Mouse (Mus musculus) liver, adult (tissue): ENCODE data around the gene Lonrf2.

ENCODE experiments used
- GATA4 ChIP-seq: IDR thresholded peaks from 2 replicates; pipeline ENCODE4 v1.6.1; 2014; ENCODE audit warnings: mild to moderate bottlenecking, low read length; ENCODE audit not compliant: insufficient replicate concordance

Gene Lonrf2

DNA sequence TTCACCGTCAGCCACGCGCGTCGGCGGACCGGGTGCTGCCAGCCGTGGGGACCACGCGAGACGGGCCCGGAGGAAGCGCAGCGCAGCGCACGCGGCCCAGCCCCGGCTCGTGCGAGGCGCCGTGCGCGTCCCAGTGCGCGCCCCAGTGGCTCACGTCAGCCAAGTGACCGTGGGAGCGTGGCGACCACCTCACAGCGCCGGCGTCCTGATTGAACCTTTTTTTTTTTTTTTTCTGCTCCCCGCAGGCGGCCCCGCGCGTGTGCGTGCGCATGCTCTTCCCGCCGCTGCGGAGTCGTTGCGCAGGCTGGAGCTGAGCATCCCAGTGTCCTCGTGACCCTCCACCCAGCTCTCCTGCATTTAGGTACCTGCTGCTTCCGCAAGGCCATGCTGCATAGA lies at the start of gene Lonrf2:
Lonrf2 (minus strand) TSS at position 235 of the 396 bp plus-strand sequence.
- TF ChIP-seq GATA4: no peak

DNA sequence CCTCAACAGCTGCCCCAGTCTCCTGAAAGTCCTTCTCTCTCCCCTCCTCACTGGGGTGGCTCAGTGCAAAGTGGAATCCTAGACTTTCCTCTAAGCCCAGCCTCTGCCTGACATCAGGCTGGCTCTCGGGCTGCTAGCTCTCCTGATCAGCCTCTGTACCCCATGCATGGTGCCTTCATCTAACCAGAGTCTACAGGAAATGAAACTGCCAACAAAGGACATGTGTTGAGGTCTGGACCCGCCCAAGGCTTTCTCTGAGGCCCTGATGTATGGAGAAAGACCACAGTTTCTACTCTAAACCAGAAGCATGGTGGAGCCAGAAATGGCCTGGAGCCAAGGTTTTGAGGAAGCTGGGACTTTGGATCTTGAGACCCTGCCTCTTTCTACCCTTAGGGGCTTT lies 49.4 kb upstream of the Lonrf2 start:
- no peak for TF ChIP-seq GATA4

DNA sequence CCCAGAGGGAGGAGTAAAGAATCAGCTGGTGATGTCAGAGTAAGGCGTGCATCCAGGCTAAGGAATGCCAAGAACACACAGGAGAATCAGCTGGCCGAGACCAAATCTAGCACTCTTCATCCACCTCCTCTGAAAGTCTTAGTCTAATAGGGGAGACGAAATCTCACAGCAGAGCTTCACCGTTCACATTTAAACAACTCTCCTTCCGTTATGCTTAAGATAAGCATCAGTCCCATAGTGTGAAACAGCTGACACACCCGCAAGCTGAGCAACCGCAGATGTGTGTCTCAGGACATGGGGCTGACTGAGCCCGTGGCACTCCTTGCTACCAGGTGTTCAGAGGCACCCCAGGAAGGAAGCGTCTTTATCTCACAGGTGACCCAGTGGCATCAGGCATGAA lies 47.3 kb upstream of the Lonrf2 start:
- TF ChIP-seq GATA4: no peak

DNA sequence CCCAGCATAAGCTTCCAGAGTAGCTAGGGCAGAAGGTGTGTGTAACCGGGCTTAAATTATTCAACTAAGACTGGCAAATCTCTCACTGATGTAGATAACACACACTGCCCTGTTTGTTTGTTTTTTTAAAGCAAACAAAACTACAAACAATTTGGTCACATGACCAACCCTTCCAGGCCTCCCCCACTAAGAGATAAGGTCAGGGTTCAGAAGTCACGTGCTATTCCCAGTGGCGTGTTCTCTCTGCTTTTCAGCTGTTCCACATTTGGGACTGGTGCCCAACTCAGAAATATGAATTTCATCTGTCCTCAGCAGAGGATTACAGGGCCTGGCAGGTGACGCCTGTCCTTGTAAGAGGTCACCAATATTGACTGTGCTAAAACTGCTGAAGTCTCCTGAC lies 46.2 kb upstream of the Lonrf2 start:
- no peak for TF ChIP-seq GATA4

DNA sequence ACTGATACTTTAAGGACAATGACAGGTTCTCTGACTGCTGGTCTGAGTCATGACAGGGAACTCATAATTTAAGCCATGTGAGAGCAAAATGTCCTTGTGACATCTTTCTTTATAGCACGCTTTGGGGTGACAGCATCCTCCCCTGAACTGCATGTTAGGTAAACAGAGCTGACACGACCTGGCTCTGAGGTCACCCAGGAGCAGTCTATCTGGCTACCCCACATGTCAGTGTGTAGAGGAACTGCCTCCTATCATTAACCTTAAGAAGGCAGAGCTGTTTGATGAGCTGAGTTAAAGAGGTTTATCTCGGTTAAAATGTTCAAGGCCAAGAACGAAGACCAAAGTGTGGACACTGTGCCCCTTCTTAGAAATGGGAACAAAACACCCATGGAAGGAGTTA lies 44.9 kb upstream of the Lonrf2 start:
- TF ChIP-seq GATA4: no peak

DNA sequence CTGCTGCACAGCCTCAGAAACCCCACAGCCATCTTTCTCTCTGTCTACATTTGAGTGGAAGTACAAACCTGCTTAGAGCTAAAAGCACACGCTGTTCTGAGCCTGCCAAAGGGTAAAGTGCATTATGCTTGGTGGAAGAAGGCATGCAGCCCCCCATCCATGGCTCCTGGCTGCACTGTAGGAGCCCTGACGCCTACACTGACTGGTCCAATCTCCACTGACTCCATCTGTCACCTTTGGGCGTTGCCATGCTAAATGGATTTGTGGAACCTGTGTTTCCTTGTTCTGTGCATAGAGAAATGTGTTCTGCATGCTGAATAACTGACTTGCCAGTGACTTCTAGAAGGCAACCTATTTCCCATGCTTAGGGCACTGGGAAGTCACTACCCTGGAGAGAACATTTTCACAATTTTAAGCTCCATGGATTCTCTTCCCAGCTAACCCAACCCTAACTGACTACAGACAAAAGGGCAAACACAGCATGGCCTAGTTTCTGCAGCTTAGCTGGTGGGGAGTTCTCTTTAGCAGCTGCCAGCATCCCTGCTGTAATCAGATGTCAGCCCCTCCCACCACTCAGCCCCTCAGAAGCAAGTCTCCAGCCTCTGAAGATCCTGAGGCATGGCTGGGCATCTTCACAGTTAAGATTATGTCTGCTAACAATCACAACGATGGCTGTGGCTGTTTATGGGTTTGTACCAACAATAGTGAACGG lies 40.3 kb upstream of the Lonrf2 start:
- no peak for TF ChIP-seq GATA4

DNA sequence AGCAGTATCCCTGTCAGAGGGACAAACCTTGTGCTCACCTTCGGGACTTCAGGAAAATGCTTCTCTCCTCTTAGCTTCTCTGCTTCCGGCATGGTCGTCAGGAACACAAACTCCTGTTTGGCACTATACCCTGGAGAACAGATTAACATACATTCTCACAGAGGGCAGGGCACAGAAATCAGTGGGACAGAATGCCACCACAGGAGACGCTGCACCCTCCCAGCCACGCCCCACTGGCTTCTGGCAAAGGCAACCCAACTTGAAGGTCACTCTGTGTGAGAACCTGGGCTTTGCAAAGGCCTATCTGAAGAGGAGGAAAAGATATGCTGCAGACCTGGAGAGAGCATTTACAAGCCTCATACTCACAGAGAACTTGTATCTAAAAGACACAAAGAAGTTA lies 37.4 kb upstream of the Lonrf2 start:
- no peak for TF ChIP-seq GATA4

DNA sequence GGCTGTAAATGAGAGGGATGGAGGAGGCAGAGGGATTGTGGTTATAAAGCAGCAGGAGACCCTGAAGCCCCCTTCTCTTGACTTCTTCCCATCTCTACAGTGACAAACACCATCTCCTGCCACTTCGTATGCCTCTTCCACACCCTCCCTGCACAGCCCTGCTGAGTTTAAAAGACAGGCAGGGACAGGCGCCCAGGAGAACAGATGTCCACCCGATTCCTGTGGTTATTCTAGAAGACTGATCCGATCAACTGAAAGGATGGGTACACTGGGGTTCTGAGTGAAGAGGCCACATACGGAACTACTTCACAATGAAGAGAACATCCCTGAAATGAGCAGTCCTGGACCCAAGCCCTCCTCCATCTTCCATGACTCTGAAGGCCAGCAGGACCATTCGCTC lies 35.3 kb upstream of the Lonrf2 start:
- TF ChIP-seq GATA4: no peak

DNA sequence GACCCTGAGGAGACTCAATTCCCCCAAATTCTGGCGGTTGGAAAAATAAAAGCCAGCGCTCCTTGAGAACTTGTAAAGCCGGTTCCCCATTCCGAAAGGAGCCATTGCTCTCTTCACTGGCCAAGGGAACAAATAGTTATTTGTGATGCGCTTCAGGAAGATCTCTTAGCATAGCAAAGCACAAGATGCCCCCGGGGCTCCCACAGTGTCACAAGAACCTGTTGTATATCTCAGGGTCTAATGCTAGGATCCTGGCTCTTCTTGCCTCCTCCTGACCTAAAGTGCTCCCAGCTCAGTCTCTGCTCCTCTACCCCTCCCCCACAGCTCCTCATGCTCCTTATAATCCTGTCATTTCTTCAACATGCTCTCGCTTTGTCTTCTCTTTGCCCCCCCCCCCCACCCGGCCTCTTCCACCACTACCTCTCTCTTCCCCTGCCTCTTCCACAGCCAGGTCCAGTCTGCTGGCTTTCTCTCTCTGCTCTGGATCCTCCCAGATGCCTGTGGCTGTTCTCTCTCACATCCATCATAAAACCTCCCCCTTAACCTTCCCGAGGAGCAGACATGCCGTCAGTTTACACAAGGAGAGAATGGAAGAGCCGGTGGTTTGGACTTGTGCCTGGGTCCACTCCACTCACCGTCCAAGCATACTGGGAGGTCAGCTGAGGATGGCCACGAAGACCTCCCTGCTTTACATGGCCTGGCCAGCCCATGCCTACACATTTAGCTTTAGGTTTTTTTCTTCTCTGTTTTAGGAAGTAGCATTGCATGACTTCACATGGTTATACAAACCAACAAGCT lies 33.1 kb upstream of the Lonrf2 start:
- no peak for TF ChIP-seq GATA4

DNA sequence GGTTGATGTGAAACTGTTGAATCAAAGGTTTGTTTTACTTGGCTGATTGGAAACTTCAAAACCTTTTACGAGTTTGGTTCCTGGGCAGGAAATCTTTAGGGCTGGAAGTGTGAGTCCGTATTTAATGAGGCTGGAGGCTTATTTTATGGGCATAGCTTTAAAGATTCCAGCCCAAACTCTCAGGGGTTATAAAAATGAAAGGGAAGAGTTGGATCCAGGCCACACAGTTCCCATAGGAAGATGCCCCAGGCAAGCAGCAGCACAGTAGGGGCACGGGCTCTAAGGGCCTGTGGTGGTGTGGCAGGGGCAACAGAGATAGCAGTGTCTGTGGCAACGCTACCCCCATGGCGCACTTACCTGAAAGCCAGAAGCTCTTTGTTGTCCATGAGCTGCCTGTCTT lies 29.7 kb upstream of the Lonrf2 start:
- TF ChIP-seq GATA4: no peak

DNA sequence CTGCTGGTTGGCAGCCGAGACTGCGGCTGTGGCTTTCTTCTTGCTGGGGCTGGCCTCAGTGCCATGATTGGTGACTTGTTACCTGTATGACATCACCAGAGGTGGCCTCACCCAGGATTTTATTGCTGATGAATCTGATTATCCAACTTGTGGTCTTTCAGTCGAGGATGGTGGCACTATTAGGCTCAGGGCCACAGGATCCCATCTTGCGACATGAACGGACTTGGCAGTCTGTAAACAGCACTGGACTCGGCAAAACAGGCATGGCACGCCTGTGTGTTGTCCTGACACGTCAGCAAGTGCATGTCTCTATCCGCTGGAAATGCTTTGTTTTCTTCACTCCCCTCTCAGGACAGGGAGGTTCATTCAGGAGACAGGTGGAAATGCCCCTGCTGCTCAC lies 27.8 kb upstream of the Lonrf2 start:
- TF ChIP-seq GATA4: no peak

DNA sequence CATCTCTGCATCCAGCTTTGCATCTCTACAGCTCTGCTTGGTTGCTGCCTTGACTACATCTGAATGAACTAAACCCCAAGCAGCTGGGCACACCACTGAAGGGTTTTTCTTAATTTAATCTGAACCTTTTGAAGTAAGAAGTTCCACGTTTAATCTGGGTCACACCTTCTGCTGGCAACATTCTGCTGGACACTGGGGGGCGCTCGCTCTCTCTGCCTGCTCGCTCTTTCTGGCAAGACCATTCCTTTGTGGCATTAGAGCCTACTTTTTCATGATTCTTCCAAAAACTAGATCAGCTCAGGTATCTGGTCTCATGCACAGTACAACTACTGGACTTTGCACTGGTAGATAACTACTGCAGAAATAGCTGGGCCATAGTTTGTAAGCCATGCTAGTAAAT lies 25.7 kb upstream of the Lonrf2 start:
- TF ChIP-seq GATA4: no peak

DNA sequence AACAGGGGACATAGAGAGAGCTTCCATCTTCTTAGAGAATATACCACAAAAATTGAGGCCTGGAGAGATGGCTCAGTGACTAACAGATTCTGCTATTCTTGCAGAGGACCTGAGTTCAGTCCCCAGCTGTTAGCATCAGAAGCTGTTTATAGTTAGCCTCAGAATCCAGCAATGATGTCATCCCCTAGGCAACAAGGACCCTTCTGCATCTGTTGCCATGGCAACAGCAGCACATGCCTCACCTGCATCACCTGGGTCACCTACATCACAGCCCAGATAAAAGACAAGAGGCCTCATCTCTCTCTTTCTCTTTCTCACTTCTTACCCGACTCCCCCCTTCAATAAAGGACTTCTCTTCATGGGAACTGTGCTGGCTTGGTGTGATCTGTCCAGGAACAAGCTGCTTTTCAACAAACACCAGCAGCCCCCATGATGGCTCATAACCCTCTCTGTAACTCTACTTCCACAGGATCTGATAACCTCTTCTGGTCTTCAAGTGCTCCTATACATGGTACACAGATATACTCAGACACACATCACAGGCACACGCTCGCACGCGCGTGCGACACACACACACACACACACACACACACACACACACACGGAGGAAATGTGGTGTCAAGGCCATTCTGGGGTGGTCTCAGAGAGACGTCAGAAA lies 24.5 kb upstream of the Lonrf2 start:
- TF ChIP-seq GATA4: no peak

DNA sequence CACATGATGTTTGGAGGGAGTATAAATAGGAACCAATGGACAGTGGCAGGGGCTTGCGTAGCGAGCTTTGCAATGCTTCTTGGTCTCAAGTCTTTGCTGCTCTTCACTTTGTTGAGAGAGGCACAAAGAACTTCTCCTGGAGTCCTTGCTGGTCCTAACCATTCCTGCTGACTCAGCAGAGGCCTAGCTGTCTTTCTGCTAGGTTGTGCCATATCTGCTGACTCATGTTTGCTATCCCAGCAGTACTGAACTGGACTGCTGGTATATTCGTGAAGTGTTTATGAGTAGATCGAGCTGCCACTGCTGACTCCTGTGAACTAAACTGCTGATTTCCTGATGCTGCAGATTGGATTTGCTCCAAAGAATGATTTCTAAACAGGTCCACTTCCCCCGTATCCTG lies 23.7 kb upstream of the Lonrf2 start:
- TF ChIP-seq GATA4: no peak

DNA sequence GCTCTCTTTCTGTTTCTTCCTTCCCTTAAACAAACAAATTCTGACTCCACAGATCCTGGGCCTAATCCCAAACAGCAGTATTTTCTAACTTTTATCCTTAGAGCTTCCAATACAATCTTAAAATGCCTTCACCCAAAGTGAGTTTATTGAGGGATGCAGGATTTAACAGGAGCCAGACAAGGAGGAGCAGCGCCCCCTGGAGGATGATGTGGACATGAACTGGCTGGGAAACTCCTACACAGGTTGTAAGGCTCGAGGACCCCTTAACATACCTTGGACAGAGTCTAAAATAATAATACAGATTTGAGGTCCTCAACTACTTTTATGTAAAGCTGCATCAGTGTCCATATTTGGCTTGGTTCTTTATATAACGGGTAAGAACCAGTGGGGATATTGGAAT lies 19.7 kb upstream of the Lonrf2 start:
- no peak for TF ChIP-seq GATA4

DNA sequence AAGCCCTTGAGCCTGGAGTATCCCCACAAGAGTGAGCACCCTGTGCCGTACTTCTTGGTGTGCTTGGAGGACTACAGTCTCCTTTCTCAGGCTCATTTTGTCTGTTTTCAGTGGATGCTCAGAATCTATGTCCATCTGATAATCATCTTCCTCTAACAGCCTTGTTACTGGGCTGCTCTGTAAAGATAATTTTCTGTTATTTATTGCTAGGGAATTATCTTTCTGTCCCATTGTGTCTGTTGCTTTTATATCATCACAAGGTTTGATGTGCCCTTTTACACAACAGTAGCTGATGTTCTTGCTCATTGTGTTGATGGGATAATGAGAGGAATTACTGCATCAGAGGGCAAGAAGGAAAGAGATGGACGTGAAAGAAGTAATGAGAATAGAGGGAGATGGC lies 15.7 kb upstream of the Lonrf2 start:
- no peak for TF ChIP-seq GATA4
